Mouse (Mus musculus) gastrocnemius, adult 8-10 months (tissue): ENCODE results near the gene Pabpn1. TPM values are rescaled to one million over a fixed set of nuclear protein-coding genes. Genes with fewer than 3 reads are reported as not detected.

Experiments used
- DNase-seq, 2 experiments: peaks; one replicate each; pipeline ENCODE4 v3.0.0; 2022; ENCODE audit warnings: low spot score in 2 of 2
- total RNA-seq, 4 experiments: library from RNA; stranded (reverse); gene quantifications; 2 replicates each; pipeline ENCODE4 v1.2.4; 2022

The Pabpn1 gene
- 10 to 100 TPM; 44.2 to 55.9 (median 50.0) TPM for total RNA-seq

DNA sequence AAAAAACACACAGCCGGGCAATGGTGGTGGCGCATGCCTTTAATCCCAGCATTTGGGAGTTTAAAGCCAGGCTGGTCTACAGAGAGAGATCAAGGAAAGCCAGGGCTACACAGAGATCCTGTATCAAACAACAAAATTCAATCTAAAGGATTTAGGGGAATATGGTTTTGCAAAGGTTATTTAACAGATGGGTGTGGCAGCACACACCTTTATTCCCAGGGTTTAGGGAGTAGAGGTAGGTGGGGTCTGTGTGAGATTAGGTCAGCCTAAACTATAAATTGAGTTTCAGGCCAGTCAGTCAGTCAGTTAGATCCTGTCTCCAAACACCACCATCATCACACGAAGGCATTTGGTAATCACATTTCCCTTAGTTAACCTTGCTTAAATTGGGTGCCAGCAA, at the start of gene Pabpn1:
Gene Pabpn1, plus strand, starts transcription at position 301 of the 400 bp plus-strand sequence.
- no peak for DNase-seq

DNA sequence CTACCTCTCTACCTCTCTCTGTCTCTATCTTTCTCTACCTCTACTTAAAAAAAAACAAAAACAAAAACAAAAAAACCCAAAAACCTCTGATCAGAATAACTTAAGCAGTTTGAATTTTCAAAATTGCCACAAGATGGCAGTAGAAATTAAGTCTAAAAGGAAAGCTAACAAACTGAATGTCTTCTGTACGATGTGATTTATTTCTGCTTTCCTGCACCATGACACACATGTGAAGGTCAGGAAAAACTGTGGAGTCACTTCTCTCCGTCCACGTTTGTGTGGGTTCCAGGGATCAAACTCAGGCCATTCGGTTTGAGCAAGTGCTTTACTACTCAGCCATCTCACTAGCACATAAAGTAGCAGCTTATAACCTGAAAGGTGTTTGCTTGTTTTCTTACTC, 48.8 kb upstream of the Pabpn1 start:
- no peak for DNase-seq

- no peak for DNase-seq
Measured at GRCm38 (mm10) chr14:54855726-54856125, 36.6 kb upstream of the Pabpn1 start.

- no peak for DNase-seq
Measured at GRCm38 (mm10) chr14:54856703-54857102, 35.6 kb upstream of the Pabpn1 start.

DNA sequence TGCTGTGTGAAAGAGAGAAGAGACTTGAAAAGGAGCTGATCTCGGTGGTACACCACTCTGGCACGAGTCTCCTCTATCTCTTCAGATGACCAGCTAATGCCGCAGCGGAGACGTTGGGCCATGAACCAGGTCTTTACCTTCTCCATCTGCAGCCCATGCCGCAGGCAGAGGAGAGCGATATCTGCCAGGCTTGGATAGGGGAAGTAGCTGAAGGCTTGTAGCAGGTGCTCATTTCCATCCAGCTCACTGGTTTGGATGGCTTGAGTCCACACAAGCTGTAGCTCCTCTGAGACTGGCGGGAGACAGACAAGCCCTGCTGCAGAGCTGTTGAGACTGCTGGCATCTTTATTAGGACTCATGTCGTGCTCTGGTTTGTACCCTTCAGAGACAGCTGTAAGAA, 34.4 kb upstream of the Pabpn1 start:
- no peak for DNase-seq

- DNase-seq, result peak in 1 of 2 experiments; percentile 31
Measured at GRCm38 (mm10) chr14:54860511-54860910, 31.8 kb upstream of the Pabpn1 start.

GRCm38 (mm10) chr14:54863501-54864312, 28.6 kb upstream of the Pabpn1 start:
- peak; percentile 80 to 86 for DNase-seq

DNA sequence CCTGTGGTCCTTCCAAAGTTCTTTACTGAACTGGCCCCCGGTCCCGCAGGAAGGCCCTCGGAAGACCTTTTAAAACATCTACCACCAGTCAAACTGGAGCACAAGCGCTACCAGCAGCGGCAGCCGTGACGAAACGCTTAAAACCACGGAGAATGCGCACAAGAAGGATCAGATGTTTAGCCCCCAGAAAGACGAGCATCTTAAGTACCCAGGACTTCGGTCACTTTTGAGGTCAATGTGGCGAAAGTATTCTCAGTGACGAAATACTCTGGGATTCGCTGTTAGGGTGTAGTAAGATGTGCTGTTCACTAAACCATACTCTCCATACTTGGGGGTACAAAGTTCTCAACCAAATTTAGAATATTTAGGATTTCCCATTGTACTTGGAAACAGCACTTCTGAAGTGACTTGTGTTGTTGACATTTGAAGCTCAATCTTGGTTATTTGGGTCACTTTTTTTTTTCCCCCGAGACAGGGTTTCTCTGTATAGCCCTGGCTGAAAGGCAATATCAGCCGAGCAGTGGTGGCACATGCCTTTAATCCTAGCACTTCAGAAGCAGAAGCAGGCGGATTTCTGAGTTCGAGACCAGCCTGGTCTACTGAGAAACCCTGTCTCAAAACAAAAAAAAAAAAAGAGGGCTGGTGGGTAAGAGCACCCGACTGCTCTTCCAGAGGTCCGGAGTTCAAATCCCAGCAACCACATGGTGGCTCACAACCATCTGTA, 27.8 kb upstream of the Pabpn1 start:
- DNase-seq, result no peak

- no peak for DNase-seq
Measured at GRCm38 (mm10) chr14:54865626-54866025, 26.7 kb upstream of the Pabpn1 start.

DNA sequence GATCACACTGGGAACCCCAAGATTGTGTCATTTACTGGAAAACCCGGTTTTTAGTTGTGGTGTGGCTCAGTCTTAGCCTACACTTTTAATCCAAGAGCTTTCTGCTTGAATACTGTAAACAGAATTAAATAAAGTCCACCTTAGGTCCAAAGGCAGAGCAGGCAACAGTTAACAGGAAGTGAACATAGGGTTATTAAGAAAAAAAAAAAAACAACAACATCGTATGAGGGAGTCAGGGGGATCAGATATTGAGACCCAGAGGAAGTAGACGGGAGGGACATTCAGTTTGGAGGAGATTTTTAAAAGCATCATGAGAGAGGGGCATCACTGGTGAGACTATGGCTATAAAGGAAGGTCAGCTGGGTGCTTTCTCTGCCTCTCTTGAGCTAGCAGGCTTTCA, 26.0 kb upstream of the Pabpn1 start:
- DNase-seq, result no peak

- DNase-seq, result no peak
Measured at GRCm38 (mm10) chr14:54866936-54867335, 25.4 kb upstream of the Pabpn1 start.

DNA sequence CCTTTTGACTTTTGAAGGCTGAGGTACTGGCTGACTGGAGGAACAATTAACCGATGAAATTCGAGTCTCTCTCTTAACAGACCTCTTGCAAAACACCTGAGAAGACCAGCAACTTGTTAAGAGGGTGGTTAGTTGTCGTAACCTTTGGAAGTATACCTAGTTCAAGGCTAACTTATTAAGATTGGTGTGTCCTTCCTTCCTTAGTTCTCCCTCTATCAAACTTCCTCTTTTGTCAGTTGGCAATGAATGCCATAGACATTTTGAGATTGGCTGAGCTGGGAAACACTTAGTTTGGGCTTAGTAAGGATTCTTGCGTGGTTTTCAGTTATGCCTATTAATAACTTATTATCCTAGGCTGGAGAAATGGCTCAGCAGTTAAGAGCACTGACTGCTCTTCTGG, 24.3 kb upstream of the Pabpn1 start:
- no peak for DNase-seq

DNA sequence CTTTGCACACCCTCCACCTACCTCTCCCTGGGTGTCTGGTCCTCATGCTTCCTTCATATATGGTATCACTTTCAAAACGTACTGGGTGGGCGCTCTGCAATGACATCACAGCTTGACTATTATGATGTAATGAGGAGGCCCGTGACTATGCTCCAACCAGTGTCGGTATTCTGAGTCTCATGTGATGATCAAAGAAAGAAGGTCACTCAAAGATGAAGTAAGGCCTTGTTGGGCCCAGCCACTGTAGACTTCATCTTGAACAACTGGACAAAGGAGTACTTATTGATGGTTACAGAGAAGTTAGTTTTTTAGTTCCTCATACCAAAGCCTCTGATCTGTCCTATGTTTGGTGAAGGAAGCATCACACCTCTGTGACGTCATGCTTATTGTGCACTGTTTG, 21.4 kb upstream of the Pabpn1 start, which contains the start of gene Homez:
Gene Homez, minus strand, starts transcription at position 101 of the 400 bp plus-strand sequence.
- DNase-seq, result no peak

DNA sequence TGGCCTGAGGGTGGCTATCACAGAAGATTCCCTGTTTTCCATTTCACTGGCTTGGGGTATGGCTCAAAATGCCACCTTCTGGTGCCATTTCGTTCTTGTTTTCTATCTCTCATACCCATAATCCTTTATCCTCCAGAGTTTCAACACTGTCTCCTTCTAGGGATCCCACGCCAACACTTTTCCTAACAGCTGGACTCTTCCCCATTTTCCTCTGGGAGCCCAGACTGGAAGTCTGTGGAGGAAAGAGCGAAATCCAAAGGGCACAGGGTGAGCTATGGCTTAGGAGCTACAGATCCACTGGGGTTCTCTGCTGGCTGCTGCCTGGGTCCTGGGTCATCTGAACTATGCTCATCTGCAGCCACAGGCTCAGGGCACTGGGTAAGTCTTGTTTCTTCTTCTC, 18.1 kb upstream of the Pabpn1 start:
- no peak for DNase-seq

- DNase-seq, result peak in 1 of 2 experiments; percentile 30
Measured at GRCm38 (mm10) chr14:54875844-54876538, 16.3 kb upstream of the Pabpn1 start.

DNA sequence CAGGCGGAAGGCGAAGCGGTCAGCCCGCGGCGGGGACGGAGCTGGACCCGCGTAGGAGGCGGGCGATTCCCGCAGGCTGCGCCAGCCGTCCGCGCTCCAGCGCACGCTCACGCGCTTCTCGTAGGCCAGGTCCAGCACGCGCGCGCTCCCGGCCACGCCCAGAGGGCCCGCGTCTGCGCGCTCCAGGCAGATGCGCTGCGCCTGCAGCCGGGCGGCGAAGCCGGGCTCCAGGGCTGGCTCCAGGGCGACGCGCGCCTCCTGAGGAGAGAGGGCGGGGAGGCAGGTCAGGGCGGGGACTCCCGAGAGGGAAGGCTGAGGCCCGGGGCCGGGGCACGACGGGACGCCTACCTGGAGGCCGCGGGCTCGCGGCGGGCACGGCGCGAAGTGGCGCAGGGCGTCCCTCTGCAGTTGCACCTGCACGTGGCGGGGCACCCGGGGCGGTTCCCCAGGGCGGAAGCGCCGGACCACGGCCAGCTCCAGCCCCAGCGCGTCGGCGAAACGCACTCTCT, 15.7 kb upstream of the Pabpn1 start:
- DNase-seq, result peak; percentile 81 to 89

DNA sequence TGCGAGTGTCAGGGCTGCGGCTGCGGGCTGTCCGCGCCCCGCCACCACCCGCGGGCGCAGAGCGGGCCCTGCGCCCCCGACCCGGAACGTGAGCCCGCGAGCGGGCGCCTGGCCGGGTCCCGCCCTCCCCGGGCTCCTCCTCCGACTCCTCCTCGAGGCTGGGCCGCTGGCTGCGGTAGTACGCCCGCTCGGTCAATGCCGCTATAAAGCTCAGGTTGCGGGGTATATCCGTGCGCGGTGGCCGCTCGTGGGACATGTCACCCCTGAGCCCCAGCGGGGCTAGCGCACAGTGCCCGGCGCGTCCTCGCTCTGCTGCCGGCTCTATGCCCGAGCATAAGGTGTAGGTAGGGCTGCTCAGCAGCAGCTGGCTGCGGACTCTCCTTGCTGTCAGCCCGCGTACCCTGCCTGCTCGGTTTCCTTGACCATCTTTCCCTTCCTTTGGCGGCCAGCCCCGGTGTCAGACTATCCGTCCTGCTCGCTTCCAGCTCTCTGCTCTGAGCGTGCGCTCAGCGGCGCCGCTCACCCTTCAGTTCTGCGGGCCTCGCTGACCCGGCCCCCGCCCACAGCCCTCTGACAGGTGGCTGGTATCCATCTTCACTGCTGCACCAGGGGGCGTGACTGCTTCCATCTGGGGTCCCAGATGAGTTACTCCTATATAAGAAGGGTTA, 15.1 kb upstream of the Pabpn1 start, which contains the start of gene Ppp1r3e:
Gene Ppp1r3e, minus strand, starts transcription at position 503 of the 668 bp plus-strand sequence.
- DNase-seq, result peak; percentile 46 to 62

DNA sequence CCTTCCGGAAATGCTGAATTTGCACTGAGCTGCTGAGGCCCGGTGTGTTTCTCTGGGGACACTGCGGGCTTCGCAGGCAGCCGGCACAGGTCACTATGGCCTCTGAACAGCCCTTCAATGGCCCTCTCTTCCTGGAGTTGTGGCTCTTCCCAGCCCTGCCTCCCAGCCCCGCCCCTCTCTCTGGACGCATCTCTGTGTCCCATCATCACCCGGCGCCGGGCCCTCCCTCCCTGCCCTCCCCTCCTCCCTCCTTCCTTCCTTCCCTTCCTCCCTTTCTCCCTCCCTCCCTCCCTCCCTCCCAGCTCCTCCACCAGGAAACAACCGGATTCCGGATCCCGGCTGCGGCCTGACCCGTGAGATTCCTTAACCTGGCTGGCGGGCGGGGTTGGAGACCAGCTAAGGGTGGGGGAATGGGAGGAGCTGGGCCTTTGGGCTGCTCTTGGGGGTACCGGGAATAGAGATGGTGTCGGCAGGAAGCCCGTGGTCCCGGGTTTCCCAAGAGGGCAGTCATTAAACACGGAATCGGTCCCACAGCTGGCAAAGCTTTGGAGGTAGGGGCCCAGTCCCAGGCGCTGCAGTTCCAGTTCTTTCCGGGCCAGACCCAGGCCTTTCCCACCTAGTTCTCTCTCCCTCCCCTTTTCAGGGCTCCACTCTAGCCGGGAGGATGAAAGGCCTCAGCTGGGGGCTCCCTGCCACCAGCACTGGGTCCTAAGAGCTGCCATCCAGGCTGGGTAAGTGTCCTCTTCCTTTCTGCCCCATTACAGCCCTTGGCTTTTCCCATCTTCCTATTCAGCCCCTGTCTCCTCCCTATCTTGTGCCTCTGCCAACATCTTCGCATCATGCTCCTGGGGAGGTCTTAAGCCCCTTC, 8.9 kb upstream of the Pabpn1 start, which contains the start of the genes Bcl2l2 and Gm20521:
Gene Bcl2l2, plus strand, starts transcription at position 224 of the 868 bp plus-strand sequence.
Gene Gm20521, plus strand, starts transcription at position 288 of the 868 bp plus-strand sequence.
- DNase-seq, result peak; percentile 75 to 76

DNA sequence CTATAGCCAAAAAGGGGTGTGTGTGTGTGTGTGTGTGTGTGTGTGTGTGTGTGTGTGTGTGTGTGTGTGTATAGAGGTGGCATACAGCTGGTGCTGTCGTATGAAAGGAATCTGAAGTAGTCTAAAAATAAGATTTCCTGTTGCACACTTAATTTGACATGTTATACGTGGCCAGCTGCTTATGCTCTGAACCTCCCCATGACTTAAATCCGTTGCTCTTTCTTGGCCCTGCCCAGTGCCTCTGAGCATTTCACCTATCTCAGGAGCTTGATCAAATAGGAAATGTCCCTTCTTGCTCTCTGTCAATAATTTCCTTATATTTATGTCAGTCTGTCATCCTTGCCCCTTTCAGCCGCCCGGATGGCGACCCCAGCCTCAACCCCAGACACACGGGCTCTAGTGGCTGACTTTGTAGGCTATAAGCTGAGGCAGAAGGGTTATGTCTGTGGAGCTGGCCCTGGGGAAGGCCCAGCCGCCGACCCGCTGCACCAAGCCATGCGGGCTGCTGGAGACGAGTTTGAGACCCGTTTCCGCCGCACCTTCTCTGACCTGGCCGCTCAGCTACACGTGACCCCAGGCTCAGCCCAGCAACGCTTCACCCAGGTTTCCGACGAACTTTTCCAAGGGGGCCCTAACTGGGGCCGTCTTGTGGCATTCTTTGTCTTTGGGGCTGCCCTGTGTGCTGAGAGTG, 8.1 kb upstream of the Pabpn1 start:
- DNase-seq, result no peak
